Mouse (Mus musculus) stomach, postnatal 0 days (tissue): Measurements from ENCODE around the gene Comt. TPM values are rescaled to one million over a fixed set of nuclear protein-coding genes. Genes with fewer than 3 reads are reported as not detected.
A peak's percentile ranks its signal among the peaks of the same experiment; 100 is the strongest.

ENCODE experiments used
- ATAC-seq: fragments of 200-750 bp; cut with Nextera tagmentation; 2 replicates; pipeline ENCODE4 v1.8.0; 2017; ENCODE audit not compliant: low FRiP score, low TSS enrichment
- DNase-seq: peaks from one replicate; pipeline ENCODE4 v3.0.0-alpha.2; 2016; ENCODE audit warnings: low spot score
- H3K27ac ChIP-seq: fragments of 300-500 bp; sonication (generic); replicated peaks from 2 replicates; pipeline ENCODE4 v1.5.1; 2014; ENCODE audit warnings: mild to moderate bottlenecking, control low read depth
- H3K27me3 ChIP-seq: fragments of 300-500 bp; sonication (generic); 2 replicates; pipeline ENCODE4 v1.6.1; 2014; ENCODE audit warnings: low read length; ENCODE audit not compliant: control insufficient read depth, insufficient read depth
- H3K36me3 ChIP-seq: fragments of 300-500 bp; sonication (generic); 2 replicates; pipeline ENCODE4 v1.6.1; 2014; ENCODE audit warnings: low read length, mixed read lengths; ENCODE audit not compliant: control insufficient read depth, insufficient read depth
- H3K4me1 ChIP-seq: fragments of 300-500 bp; sonication (generic); replicated peaks from 2 replicates; pipeline ENCODE4 v1.6.1; 2014; ENCODE audit warnings: antibody characterized with exemption; ENCODE audit not compliant: control insufficient read depth, insufficient read depth
- H3K4me2 ChIP-seq: fragments of 300-500 bp; sonication (generic); replicated peaks from 2 replicates; pipeline ENCODE4 v1.6.1; 2014; ENCODE audit warnings: low read depth, mild to moderate bottlenecking, control low read depth, moderate library complexity
- H3K4me3 ChIP-seq: fragments of 300-500 bp; sonication (generic); 2 replicates; pipeline ENCODE4 v1.5.1; 2014; ENCODE audit warnings: low read depth, low read length, control low read depth
- H3K9ac ChIP-seq: fragments of 300-500 bp; sonication (generic); 2 replicates; pipeline ENCODE4 v1.6.1; 2014; ENCODE audit warnings: mild to moderate bottlenecking, low read length, control low read depth, mixed read lengths
- H3K9me3 ChIP-seq: fragments of 300-500 bp; sonication (generic); 2 replicates; pipeline ENCODE4 v1.6.1; 2016; ENCODE audit warnings: low read length; ENCODE audit not compliant: control insufficient read depth
- CTCF ChIP-seq: IDR thresholded peaks from 2 replicates; pipeline ENCODE4 v1.5.1; 2016; ENCODE audit warnings: antibody characterized with exemption, low read depth, mild to moderate bottlenecking, moderate library complexity
- EP300 ChIP-seq: optimal IDR thresholded peaks from 2 replicates; pipeline ENCODE3; 2016; ENCODE audit warnings: antibody characterized with exemption
- WGBS: fragments of 180-500 bp; shearing (Covaris S2); extraction: QIAGEN DNeasy Blood & Tissue Kit; methylation state at CpG from one replicate; pipeline ENCODE4 v1.1.7; 2014; 5-methylcytosine and 5-hydroxymethylcytosine counted together
- polyA plus RNA-seq: library from polyadenylated mRNA; unstranded; fragments of >200 nt; fragmentation: Nextera tagmentation; extraction: Ambion mirVana; gene quantifications from 2 replicates; pipeline ENCODE4 v1.2.1, GENCODE M21; 2015

Comt gene
- polyA plus RNA-seq, 1 experiment from 2014 or later, result 95.1 TPM

GRCm38 (mm10) chr16:18391127-18391526, 35.5 kb downstream of the Comt start:
- Histone ChIP-seq H3K27me3 (no peaks in the 10 kb centered on the region), H3K36me3 (no peaks in the 10 kb centered on the region), H3K27ac (no peak overlapping the region), H3K9me3 (no peaks in the 10 kb centered on the region), H3K4me1 (no peaks in the 10 kb centered on the region; the same call in 1 of the 2 replicates), H3K9ac (no peak overlapping the region), H3K4me2 (no peak overlapping the region), H3K4me3 (no peak overlapping the region)
- no peak for TF ChIP-seq EP300
- TF ChIP-seq CTCF, result no peak
- no peak for DNase-seq
- WGBS, result 99% methylated on average over 3 of the region's 3 CpGs
- ATAC-seq, result no peak

- H3K27me3 ChIP-seq, result no peaks in the 10 kb centered on the region
- WGBS, result 73% methylated on average over 6 of the region's 6 CpGs
- no peak overlapping the region for H3K9ac ChIP-seq
- H3K9me3 ChIP-seq, result no peaks in the 10 kb centered on the region
- no peak overlapping the region for H3K4me2 ChIP-seq
- no peak for TF ChIP-seq EP300
- no peak for TF ChIP-seq CTCF
- no peak overlapping the region for H3K4me3 ChIP-seq
- ATAC-seq (no peak), DNase-seq (no peak)
- H3K4me1 ChIP-seq, result no peaks in the 10 kb centered on the region
- no peak overlapping the region for H3K27ac ChIP-seq
- H3K36me3 ChIP-seq, result no peaks in the 10 kb centered on the region
These were observed 36.3 kb downstream of the Comt start for GRCm38 (mm10) chr16:18390399-18390798.

GRCm38 (mm10) chr16:18388583-18389435, 37.8 kb downstream of the Comt start:
- Histone ChIP-seq H3K4me3 (no peak overlapping the region), H3K36me3 (no peaks in the 10 kb centered on the region), H3K27me3 (no peaks in the 10 kb centered on the region), H3K9ac (no peak overlapping the region), H3K4me2 (no peak overlapping the region), H3K27ac (peak overlapping the region; percentile 18; the same call in 1 of the 2 replicates), H3K4me1 (no peaks in the 10 kb centered on the region), H3K9me3 (no peaks in the 10 kb centered on the region)
- no peak for DNase-seq
- TF ChIP-seq CTCF, result no peak
- no peak for TF ChIP-seq EP300
- no peak for ATAC-seq
- 74% methylated on average over 14 of the region's 14 CpGs for WGBS

GRCm38 (mm10) chr16:18387704-18388582, 38.7 kb downstream of the Comt start:
- no peaks in the 10 kb centered on the region for H3K4me1 ChIP-seq
- H3K4me2 ChIP-seq, result no peak overlapping the region
- 27% methylated on average over 5 of the region's 7 CpGs for WGBS
- H3K27me3 ChIP-seq, result no peaks in the 10 kb centered on the region
- no peak overlapping the region for H3K4me3 ChIP-seq
- no peak overlapping the region for H3K9ac ChIP-seq
- TF ChIP-seq CTCF, result no peak
- TF ChIP-seq EP300, result no peak
- ATAC-seq (no peak), DNase-seq (no peak)
- 0 out of 2 replicates have a peak overlapping the region, but pooled peaks have one; percentile 6 for H3K27ac ChIP-seq
- no peaks in the 10 kb centered on the region for H3K9me3 ChIP-seq
- H3K36me3 ChIP-seq, result no peaks in the 10 kb centered on the region

- 73% methylated on average over 3 of the region's 3 CpGs for WGBS
- Histone ChIP-seq H3K4me3 (no peak overlapping the region), H3K36me3 (no peaks in the 10 kb centered on the region), H3K9me3 (no peaks in the 10 kb centered on the region), H3K4me2 (no peak overlapping the region), H3K27ac (no peak overlapping the region), H3K9ac (no peak overlapping the region), H3K4me1 (no peaks in the 10 kb centered on the region), H3K27me3 (no peaks in the 10 kb centered on the region)
- DNase-seq (no peak), ATAC-seq (no peak)
- no peak for TF ChIP-seq CTCF
- no peak for TF ChIP-seq EP300
These were observed 39.7 kb downstream of the Comt start for GRCm38 (mm10) chr16:18386972-18387371.

GRCm38 (mm10) chr16:18386451-18386850, 40.2 kb downstream of the Comt start:
- Histone ChIP-seq H3K9ac (no peak overlapping the region), H3K4me2 (no peak overlapping the region), H3K9me3 (no peaks in the 10 kb centered on the region), H3K4me1 (no peaks in the 10 kb centered on the region), H3K36me3 (no peaks in the 10 kb centered on the region), H3K4me3 (no peak overlapping the region), H3K27me3 (no peaks in the 10 kb centered on the region), H3K27ac (no peak overlapping the region)
- WGBS, result 76% methylated on average over 7 of the region's 7 CpGs
- ATAC-seq (no peak), DNase-seq (no peak)
- TF ChIP-seq EP300 (no peak), CTCF (no peak)
